Mouse (Mus musculus) ES-Bruce4 (cell line): ENCODE results near the gene Ski.

Experiments used
- CTCF ChIP-seq: IDR thresholded peaks from one replicate; pipeline ENCODE4 v1.8.1; 2011; ENCODE audit warnings: low read depth, low read length
- EP300 ChIP-seq: IDR thresholded peaks from 2 replicates; pipeline ENCODE4 v1.6.1; 2011; ENCODE audit warnings: low read depth, low read length; ENCODE audit not compliant: insufficient read depth
- POLR2A ChIP-seq: IDR thresholded peaks from one replicate; pipeline ENCODE4 v1.8.1; 2011; ENCODE audit warnings: low read length; ENCODE audit not compliant: insufficient read depth

DNA sequence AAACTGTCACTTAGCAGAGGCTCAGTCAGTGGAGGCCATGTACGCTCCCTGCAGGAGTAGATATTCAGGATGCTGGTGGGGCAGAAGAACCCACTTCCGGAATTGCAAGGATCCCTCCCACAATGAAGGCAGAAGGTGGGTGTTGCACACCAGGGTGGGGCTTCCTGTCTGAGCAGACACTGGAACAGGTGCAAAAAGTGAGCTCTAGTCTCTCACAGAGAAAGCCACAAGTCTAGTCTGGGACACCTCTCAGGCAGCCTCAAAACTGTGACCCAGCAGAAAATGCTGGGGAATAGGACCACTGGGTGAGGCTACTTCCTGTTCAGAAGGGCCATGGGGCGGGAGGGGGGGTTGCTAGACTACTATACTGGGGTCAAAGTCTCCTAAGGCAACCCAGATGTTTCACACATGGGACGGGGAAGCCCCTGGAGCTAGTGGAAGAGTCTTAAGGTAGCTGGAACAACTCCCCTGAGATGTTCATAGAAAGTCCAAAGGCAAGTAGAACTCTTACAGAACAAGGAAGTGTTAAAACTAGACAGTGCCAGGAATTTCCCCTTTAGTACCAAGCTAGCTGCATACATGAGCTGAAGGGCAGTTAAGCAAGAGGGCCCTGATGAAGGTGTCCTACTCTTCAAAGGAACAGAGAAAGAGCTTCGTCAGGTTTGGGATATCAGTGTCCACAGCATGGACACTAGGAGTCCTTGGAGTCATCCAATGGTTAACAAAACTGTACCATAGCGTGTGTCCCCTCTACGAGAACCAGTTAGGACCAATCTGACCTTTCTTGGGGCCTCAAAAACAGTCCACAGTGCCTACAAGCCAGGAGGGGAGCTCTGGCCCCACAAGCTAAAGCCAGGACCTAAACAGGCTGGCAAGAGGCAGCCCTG lies 59.7 kb downstream of the Ski start:
- TF ChIP-seq POLR2A (no peak), EP300 (peak; percentile 93), CTCF (no peak)
